Mouse (Mus musculus): ENCODE results near the gene Neto2. TPM values are rescaled to one million over a fixed set of nuclear protein-coding genes. Genes with fewer than 3 reads are reported as not detected.

Neto2 gene
- total and polyA plus RNA-seq, 2 experiments from 2014 or later: 51.7 to 111 TPM

DNA sequence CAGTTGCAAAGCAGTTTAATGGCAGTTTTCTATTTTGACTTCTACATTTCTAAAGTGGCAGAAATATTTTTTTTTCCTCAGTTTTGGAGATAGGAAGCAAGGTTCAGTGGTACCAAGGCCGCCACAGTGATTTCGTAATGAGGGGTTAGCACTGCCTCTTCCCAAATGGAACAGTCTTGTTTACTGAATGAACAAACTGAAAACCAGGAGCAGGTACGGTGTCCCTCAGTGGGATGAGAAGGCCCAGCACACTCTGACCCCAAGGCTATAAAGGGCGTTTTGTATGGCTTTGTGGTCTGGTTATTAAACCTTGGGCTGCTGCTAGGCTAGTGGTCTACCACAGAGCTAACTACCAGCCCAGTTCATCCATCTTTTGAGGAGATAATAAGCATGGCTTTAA lies 96.5 kb downstream of the Neto2 start:
- H3K4me3 ChIP-seq (ENCODE audit: low read length): no peak overlapping the region
- H3K27me3 ChIP-seq (ENCODE audit: insufficient read depth, low read length): no peaks in the 10 kb centered on the region
- H3K4me1 ChIP-seq (ENCODE audit: insufficient read depth, low read length): no peaks in the 10 kb centered on the region
- no peak overlapping the region for H3K4me2 ChIP-seq (ENCODE audit: low read depth, low read length)
- TF ChIP-seq CTCF (IDR thresholded peaks at IDR 0.05; ENCODE audit: low read depth): no peak
- H3K9me3 ChIP-seq (ENCODE audit: low read length): no peaks in the 10 kb centered on the region
- 78% methylated on average over 4 of the region's 4 CpGs for WGBS
- no peak overlapping the region for H3K27ac ChIP-seq
- DNase-seq (ENCODE audit: low spot score) (no peak), ATAC-seq (no peak)
- no peaks in the 10 kb centered on the region for H3K36me3 ChIP-seq (ENCODE audit: insufficient read depth, low read length)
- no peak overlapping the region for H3K9ac ChIP-seq (replicated peaks; ENCODE audit: low read length)

DNA sequence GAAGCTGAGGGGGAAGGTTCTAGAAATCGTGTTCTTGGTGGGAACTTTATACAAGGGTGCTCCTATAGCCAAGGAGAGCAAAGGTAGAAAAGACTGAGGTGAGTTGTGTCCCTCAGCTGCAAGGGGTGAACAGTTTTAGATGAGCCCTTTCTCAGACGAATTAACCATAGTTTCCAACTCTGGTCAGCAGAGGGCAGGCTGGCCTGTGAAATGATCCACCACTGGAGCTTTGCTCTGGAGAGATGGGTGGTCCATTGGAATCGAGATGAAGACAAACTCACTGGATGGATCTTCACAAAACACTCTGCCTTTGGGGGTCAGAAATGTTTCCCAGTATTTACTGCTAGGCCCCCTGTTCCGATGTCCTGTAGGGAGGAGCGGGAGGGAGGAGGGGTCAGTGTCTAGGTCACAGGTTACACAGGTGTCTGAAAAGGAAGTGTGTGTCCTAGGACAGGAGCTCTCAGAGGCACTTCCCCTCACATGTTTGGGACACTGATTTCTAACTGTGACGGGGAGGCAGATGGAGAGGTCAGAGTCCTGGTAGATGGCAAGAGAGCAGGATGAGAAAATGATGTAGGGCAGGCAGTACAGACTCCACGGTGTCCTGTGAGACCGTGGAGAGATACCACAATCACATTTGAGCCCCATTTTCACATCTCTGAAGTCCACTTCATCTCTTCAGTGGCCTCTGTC lies 97.4 kb downstream of the Neto2 start:
- TF ChIP-seq CTCF (IDR thresholded peaks at IDR 0.05; ENCODE audit: low read depth): peak; percentile 83
- peak; percentile 63; the same call in 1 of the 2 replicates for ATAC-seq

DNA sequence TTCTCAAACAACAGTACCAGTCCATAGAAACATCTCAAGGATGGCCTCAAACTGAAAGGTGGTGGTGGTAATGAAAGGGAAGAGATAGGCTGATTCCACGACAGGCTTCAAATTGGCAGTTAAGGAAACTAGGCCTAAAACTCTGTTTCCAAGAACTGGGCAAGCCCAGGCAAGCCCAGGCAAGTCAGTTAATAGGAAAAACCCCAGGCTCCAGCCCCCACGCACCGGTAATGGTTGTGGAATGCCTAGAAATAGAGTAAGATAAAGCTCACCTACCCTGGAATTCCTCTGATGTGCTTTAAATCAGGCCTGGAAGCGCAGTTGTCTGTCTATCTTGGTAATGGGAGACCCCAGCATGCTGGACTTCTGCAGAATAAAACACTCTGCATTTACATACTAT lies 98.0 kb downstream of the Neto2 start:
- TF ChIP-seq CTCF (IDR thresholded peaks at IDR 0.05; ENCODE audit: low read depth): no peak
- DNase-seq (ENCODE audit: low spot score) (no peak), ATAC-seq (no peak)
- WGBS: 90% methylated on average over 4 of the region's 4 CpGs
- Histone ChIP-seq H3K4me3 (ENCODE audit: low read length) (no peak overlapping the region), H3K4me1 (ENCODE audit: insufficient read depth, low read length) (no peaks in the 10 kb centered on the region), H3K36me3 (ENCODE audit: insufficient read depth, low read length) (no peaks in the 10 kb centered on the region), H3K9me3 (ENCODE audit: low read length) (no peaks in the 10 kb centered on the region), H3K4me2 (ENCODE audit: low read depth, low read length) (no peak overlapping the region), H3K27ac (no peak overlapping the region), H3K27me3 (ENCODE audit: insufficient read depth, low read length) (no peaks in the 10 kb centered on the region), H3K9ac (replicated peaks; ENCODE audit: low read length) (no peak overlapping the region)

More for the DNA sequence above, 97.4 kb downstream of the Neto2 start:
- no peak overlapping the region for H3K4me3 ChIP-seq (ENCODE audit: low read length)
- H3K27ac ChIP-seq: no peak overlapping the region
- no peaks in the 10 kb centered on the region for H3K9me3 ChIP-seq (ENCODE audit: low read length)
- no peaks in the 10 kb centered on the region for H3K27me3 ChIP-seq (ENCODE audit: insufficient read depth, low read length)
- no peak overlapping the region for H3K4me2 ChIP-seq (ENCODE audit: low read depth, low read length)
- H3K4me1 ChIP-seq (ENCODE audit: insufficient read depth, low read length): no peaks in the 10 kb centered on the region
- 40% methylated on average over 8 of the region's 8 CpGs for WGBS
- H3K9ac ChIP-seq (replicated peaks; ENCODE audit: low read length): no peak overlapping the region
- peak; percentile 81 for DNase-seq (ENCODE audit: low spot score)
- H3K36me3 ChIP-seq (ENCODE audit: insufficient read depth, low read length): no peaks in the 10 kb centered on the region

DNA sequence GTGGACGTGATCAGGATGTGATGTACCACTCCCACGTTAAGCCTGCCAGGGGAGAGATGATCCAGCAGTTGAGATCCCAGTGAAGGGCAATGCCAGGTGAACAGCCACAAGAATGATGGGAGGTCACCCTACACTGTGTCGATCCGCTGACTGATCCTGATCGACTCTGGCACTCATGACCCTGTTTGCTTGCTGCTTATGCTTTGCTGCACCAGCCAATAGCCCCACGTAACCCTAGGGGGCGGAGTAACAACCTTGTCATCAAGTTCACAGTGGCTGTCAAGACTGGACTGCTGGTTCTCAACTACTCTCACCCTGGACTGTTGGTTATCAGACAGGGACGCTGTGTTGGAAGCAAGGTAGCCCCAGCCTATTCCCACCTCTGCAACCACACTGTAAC lies 99.0 kb downstream of the Neto2 start:
- no peak overlapping the region for H3K9ac ChIP-seq (replicated peaks; ENCODE audit: low read length)
- WGBS: 80% methylated on average over 8 of the region's 8 CpGs
- no peaks in the 10 kb centered on the region for H3K27me3 ChIP-seq (ENCODE audit: insufficient read depth, low read length)
- no peaks in the 10 kb centered on the region for H3K36me3 ChIP-seq (ENCODE audit: insufficient read depth, low read length)
- TF ChIP-seq CTCF (IDR thresholded peaks at IDR 0.05; ENCODE audit: low read depth): no peak
- H3K4me3 ChIP-seq (ENCODE audit: low read length): no peak overlapping the region
- no peak overlapping the region for H3K27ac ChIP-seq
- H3K4me1 ChIP-seq (ENCODE audit: insufficient read depth, low read length): no peaks in the 10 kb centered on the region
- H3K4me2 ChIP-seq (ENCODE audit: low read depth, low read length): no peak overlapping the region
- DNase-seq (ENCODE audit: low spot score) (no peak), ATAC-seq (no peak)
- H3K9me3 ChIP-seq (ENCODE audit: low read length): no peaks in the 10 kb centered on the region

DNA sequence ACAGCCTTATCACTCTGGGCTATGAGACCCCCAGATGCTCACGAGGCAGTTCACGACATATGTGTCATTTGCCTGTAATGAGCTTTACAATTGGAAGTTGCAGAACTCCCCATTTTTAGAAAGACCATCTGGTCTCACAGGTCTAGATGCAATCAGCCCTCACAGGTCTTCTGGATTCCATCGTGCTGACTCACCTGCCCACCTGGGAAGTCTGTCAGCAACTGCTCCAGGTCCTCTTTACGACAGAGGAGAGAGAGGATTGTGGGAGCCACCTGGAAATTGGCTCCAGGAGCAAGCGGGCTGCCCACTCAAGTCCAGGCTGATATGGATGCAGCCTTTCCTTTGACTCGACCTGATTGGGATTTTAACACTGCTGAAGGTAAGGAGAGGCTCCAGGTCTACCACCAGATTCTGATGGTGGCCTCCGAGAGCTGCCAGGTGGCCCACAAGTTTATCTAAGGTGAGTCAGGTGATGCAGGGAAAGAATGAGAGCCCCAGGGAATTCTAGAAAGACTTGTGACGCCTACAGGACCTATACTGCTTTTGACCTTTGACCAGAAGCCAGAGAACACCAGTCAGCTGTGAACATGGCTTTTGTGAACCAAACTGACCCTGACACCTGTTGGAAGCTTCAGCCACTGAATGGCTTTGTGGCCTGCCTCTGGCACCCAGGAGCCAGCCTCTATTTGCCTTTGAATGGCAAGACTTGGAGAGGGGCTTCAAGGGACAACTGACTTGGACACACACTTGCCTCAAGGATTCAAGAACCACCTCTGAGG lies 103.1 kb downstream of the Neto2 start:
- 69% methylated on average over 8 of the region's 8 CpGs for WGBS
- no peak for ATAC-seq

DNA sequence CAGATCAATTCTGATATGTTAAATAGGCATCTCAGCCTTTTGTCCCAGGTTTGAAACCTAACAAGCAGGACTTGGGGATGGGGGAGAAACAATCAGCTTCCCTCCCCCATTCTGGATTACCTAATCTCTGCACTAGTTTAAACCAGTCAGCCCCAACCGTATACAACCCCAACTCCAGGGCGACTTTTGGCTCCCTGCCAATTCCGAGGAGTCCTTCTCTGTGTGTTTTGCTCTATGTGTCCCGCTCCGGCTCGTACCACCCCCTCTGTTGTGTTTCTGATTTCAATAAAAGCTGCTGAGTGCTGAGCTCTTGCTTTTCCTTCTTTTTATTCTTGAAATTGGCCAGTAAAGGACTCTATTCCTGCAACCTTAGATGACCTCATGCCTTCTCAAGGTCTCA lies 105.3 kb downstream of the Neto2 start:
- Histone ChIP-seq H3K36me3 (ENCODE audit: insufficient read depth, low read length) (no peaks in the 10 kb centered on the region), H3K9me3 (ENCODE audit: low read length) (no peaks in the 10 kb centered on the region), H3K9ac (replicated peaks; ENCODE audit: low read length) (no peak overlapping the region), H3K4me3 (ENCODE audit: low read length) (no peak overlapping the region), H3K27ac (no peak overlapping the region), H3K27me3 (ENCODE audit: insufficient read depth, low read length) (no peaks in the 10 kb centered on the region), H3K4me1 (ENCODE audit: insufficient read depth, low read length) (no peaks in the 10 kb centered on the region), H3K4me2 (ENCODE audit: low read depth, low read length) (no peak overlapping the region)
- WGBS: 33% methylated on average over 6 of the region's 6 CpGs
- ATAC-seq: peak; percentile 56; the same call in 1 of the 2 replicates
- peak; percentile 29 for DNase-seq (ENCODE audit: low spot score)
- TF ChIP-seq CTCF (IDR thresholded peaks at IDR 0.05; ENCODE audit: low read depth): no peak

More for the DNA sequence above, 103.1 kb downstream of the Neto2 start:
- no peak for DNase-seq (ENCODE audit: low spot score)
- Histone ChIP-seq H3K27me3 (ENCODE audit: insufficient read depth, low read length) (no peaks in the 10 kb centered on the region), H3K4me3 (ENCODE audit: low read length) (no peak overlapping the region), H3K27ac (no peak overlapping the region), H3K9me3 (ENCODE audit: low read length) (no peaks in the 10 kb centered on the region), H3K4me1 (ENCODE audit: insufficient read depth, low read length) (no peaks in the 10 kb centered on the region), H3K36me3 (ENCODE audit: insufficient read depth, low read length) (no peaks in the 10 kb centered on the region), H3K4me2 (ENCODE audit: low read depth, low read length) (no peak overlapping the region), H3K9ac (replicated peaks; ENCODE audit: low read length) (no peak overlapping the region)
- no peak for TF ChIP-seq CTCF (IDR thresholded peaks at IDR 0.05; ENCODE audit: low read depth)

DNA sequence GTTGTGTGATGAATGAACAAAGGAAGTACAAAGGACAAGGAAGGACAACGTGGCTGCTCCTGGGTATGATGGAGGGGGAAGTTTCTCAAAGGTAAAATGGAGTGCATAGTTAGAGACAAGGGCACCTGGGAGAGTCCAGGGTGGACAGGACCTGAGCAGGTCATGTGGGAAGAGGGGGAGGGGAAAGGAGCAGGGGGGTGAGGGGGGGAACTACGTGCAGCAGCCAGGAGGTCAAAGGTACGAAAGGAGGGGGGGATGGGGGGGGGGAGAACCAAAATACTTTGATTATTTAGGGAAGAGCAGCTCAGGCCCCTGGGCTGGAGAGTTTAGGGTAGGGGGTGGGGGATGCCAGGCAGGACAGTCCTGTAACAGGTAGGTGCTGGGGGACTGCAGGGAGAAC lies 105.7 kb downstream of the Neto2 start:
- Histone ChIP-seq H3K4me1 (ENCODE audit: insufficient read depth, low read length) (no peaks in the 10 kb centered on the region), H3K9ac (replicated peaks; ENCODE audit: low read length) (no peak overlapping the region), H3K36me3 (ENCODE audit: insufficient read depth, low read length) (no peaks in the 10 kb centered on the region), H3K27me3 (ENCODE audit: insufficient read depth, low read length) (no peaks in the 10 kb centered on the region), H3K4me3 (ENCODE audit: low read length) (no peak overlapping the region), H3K4me2 (ENCODE audit: low read depth, low read length) (no peak overlapping the region), H3K9me3 (ENCODE audit: low read length) (no peaks in the 10 kb centered on the region), H3K27ac (no peak overlapping the region)
- DNase-seq (ENCODE audit: low spot score) (no peak), ATAC-seq (no peak)
- 57% methylated on average over 3 of the region's 3 CpGs for WGBS
- TF ChIP-seq CTCF (IDR thresholded peaks at IDR 0.05; ENCODE audit: low read depth): no peak
